Mouse (Mus musculus) T-helper 2 cell (primary cell): ENCODE data around the gene Tmem128.

ENCODE experiments used
- in situ Hi-C: fragments of 300-600 bp; cut with MboI, MseI; formaldehyde crosslinking; loops from one replicate; pipeline ENCODE4 v1.15.1; 2025; ENCODE audit warnings: high pct_unique_total_duplicates

Gene Tmem128

DNA sequence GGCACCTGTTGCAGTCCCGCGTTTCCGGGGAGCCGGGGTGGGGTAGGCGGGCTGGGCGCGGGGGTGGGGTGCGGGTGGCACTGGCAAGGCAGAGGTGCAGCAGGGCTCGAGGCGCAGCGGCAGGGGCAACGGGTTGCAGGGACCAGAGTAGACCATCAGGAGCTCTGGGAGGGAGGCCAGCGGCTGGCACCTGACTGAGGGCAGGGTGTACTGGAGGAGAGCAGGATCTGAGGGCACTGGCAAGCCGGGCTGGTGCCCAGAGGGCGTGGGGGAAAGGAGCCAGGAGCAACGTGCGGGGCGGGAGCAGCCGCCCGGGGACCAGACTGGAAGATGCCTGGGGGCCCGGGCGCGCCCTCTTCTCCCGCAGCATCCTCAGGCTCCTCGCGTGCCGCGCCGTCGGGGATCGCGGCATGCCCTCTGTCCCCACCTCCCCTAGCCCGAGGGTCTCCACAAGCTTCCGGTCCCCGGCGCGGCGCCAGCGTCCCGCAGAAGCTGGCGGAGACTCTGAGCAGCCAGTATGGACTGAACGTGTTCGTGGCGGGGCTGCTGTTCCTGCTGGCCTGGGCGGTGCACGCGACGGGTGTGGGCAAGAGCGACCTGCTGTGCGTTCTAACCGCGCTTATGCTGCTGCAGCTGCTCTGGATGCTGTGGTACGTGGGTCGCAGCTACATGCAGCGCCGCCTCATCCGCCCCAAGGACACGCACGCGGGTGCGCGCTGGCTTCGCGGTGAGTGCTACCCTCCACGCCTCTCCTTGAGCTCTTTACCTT, 17.3 kb downstream of the Tmem128 start:
- in situ Hi-C loops = no loop called here

GRCm38 (mm10) chr5:38277936-38278600, 18.1 kb downstream of the Tmem128 start:
- in situ Hi-C loops = no loop called here

GRCm38 (mm10) chr5:38280075-38280474, 20.1 kb downstream of the Tmem128 start:
- in situ Hi-C loops = no loop called here

DNA sequence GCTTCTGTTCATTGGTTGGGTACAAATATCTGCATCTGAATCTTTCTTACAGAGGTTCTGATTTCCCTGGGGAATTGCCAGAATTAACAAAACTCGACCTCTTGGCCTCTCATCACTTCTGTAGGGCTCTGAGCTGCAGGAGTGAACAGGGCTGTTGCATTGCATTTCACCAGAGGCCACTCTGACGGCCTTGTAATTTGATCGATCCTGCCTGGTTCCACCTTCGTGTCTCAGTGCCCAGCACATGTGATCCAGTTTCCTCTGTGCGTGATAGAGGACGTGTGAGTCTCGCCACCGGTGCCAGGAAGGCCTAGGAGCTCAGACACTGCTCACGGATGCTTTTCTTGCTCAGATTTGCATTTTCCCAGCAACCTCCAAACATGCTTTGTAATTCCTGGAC, 25.7 kb downstream of the Tmem128 start:
- in situ Hi-C loops = no loop called here

DNA sequence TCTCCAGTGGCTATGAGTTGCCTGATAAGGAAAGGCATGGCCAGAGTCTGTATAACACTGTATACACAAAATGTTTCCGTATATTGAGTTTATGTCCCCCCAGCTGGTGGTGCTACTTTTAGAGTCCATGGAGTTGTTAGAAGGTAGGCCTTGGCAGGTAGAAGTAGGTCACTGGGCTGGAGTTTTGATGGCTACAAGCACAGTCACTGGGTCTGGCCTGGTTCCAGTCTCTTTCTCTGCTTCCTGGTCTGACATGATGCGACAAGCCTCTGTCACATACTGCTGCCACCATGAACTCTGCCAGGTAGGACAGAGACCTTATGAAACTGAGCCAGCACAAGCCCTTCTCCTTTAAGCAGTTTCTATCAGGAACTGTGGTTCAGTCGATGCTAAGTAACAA, 28.5 kb downstream of the Tmem128 start:
- in situ Hi-C loops = no loop called here

- in situ Hi-C loops = no loop called here
Measured at GRCm38 (mm10) chr5:38301761-38302411, 41.9 kb downstream of the Tmem128 start.

DNA sequence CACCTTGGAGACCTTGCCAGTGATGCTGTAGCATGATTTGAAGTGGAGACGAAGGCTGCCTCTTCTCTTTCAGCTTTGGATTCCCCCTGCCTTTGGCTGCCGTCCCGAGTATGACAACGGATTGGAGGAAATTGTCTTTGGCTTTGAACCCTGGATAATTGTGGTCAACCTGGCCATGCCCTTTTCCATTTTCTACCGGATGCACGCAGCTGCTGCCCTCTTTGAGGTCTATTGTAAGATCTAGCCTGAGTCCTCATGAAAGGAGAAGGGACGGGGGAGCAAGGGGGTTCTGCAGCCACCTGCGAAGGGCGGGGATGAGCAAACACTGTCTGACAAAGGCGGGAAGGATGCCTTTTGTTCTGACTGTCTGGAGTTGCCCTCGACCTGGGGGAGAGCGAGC, 42.7 kb downstream of the Tmem128 start:
- in situ Hi-C loops = no loop called here

DNA sequence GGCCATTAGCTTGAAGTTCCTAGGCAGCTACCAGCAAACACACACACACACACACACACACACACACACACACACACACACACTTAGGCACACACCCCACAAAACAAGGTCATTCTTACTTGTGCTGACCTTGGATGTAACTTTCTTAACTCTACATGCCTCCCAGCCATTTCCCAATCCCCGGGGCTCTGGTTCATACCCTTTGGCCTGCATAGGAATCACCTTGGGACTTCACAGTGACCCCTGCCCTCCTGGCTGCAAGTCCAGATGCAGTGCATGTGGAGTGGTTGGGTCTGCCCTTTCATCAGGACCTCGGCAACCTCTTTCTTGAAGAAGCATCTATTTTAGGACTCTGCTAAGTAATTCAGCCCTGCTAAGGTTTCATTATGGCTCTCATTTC, 45.3 kb downstream of the Tmem128 start:
- in situ Hi-C loops = loop anchor here (5.0 kb wide), 2 partner anchors 162 to 222 kb away; no protein-coding TSS in a partner anchor

GRCm38 (mm10) chr5:38307255-38308101, 47.5 kb downstream of the Tmem128 start:
- in situ Hi-C loops = loop anchor here (5.0 kb wide), 2 partner anchors 160 to 220 kb away; no protein-coding TSS in a partner anchor

DNA sequence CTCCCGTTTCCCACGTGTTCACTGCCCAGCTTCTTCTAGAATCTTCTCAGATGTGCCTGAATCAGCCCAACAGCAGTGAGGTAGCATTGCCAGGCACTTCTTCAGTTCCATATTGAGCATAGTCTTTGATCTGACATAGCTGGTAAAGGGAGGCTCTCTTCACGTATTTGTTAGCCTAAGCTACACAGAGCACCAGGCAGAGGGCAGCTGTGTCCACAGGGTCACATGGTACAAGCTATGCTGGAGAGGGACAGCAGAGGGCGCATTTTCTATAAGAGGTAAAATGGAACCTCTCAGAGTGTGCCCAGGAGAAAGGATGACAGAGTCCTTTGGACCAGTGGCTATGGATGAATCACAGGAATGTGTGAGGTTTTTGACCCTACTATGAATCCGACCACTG, 48.9 kb downstream of the Tmem128 start:
- in situ Hi-C loops = loop anchor here (5.0 kb wide), 2 partner anchors 158 to 218 kb away; no protein-coding TSS in a partner anchor

GRCm38 (mm10) chr5:38309795-38310194, 49.8 kb downstream of the Tmem128 start:
- in situ Hi-C loops = loop anchor here (5.0 kb wide), 2 partner anchors 158 to 218 kb away; no protein-coding TSS in a partner anchor
